Mouse (Mus musculus): ENCODE measurements at regions not wholly inside any gene's neighbourhood (a gene's known extent, or its start where the extent isn't known, plus 50 kb on each side); places are given as distances from the start of the nearest gene placed in this dataset.
"Not testable (repeated sequence)": the region's sequence is repeated elsewhere in the genome, so short reads cannot be mapped to it uniquely, and the experiment has no call there.

DNA sequence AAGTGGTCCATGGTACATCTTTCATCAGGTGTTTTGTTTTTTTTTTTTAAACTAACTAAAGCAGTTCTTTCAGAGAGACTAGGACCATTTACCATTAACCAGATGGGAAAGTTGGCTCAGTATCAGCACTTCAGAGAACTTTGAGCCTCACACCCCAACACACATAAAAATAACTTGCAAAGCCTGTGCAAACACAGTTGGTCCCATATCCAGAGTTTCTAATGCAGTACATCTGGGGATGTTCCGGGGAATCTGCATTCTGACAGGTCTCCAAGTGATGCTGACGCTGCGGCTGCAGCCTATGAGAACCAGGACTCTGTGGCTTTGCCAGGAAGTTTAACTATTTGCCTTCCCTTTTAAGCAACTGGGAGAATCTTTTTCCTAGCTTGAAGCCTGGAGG is 79.9 kb downstream of the Rps12 start:
- 67% methylated on average over 3 of the region's 3 CpGs for WGBS
- H3K4me1 ChIP-seq (ENCODE audit: control insufficient read depth, insufficient read depth, low read length) = no peaks in the 10 kb centered on the region
- TF ChIP-seq POLR2A (IDR thresholded peaks at IDR 0.05; ENCODE audit: insufficient read depth, low read depth, low read length) (no peak), CTCF (IDR thresholded peaks at IDR 0.05; ENCODE audit: insufficient read depth, low read depth, low read length) (no peak)
- no peak overlapping the region for H3K4me3 ChIP-seq (ENCODE audit: insufficient read depth, low read depth, low read length)
- H3K27ac ChIP-seq (ENCODE audit: insufficient read depth, low read depth, low read length) = no peak overlapping the region

DNA sequence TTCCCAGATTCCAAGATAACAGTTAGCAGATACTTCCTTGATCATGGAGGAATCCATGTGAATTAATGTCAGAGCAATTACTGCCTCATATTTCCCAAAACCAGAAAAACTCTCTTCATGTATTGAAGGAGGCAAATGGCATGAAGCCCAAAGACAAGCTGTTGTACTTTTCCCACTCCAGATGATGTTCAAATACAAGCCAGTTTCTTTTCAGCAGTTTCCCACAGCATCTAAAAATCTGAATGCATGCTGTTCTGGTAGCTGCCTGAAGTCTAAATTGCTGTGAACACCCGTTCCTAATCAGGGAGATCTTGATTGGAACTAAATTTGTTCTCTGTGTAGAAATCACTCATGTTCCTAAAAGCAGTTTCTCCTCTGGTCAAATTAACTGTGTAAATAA is 83.0 kb downstream of the Rps12 start:
- no peak overlapping the region for H3K4me3 ChIP-seq (ENCODE audit: insufficient read depth, low read depth, low read length)
- no peak overlapping the region for H3K27ac ChIP-seq (ENCODE audit: insufficient read depth, low read depth, low read length)
- 35% methylated on average over 1 of the region's 1 CpGs for WGBS
- TF ChIP-seq POLR2A (IDR thresholded peaks at IDR 0.05; ENCODE audit: insufficient read depth, low read depth, low read length) = no peak
- no peak for TF ChIP-seq CTCF (IDR thresholded peaks at IDR 0.05; ENCODE audit: insufficient read depth, low read depth, low read length)
- H3K4me1 ChIP-seq (ENCODE audit: control insufficient read depth, insufficient read depth, low read length) = no peaks in the 10 kb centered on the region

DNA sequence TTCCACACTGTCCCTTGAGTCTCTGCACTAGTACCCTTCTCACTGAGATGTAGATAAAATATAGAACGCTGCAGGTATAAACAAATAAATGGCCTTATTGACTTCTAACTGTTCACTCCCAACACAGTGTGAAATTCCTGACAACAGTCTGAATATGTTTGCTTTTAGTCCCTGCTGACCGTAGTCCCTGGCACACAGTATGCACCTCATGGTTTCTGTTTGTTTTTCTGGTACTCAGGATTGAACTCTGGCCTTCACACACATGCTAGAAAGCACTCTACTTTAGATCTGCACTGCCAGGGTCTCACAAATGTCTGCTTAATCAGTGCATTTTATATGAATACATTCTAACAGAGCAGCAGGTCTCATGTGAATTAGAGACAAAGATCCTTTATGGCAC is 95.8 kb downstream of the Rps12 start:
- TF ChIP-seq CTCF (IDR thresholded peaks at IDR 0.05; ENCODE audit: insufficient read depth, low read depth, low read length) = no peak
- TF ChIP-seq POLR2A (IDR thresholded peaks at IDR 0.05; ENCODE audit: insufficient read depth, low read depth, low read length) = no peak
- no peak overlapping the region for H3K27ac ChIP-seq (ENCODE audit: insufficient read depth, low read depth, low read length)
- H3K4me1 ChIP-seq (ENCODE audit: control insufficient read depth, insufficient read depth, low read length) = no peaks in the 10 kb centered on the region
- 87% methylated on average over 2 of the region's 2 CpGs for WGBS
- H3K4me3 ChIP-seq (ENCODE audit: insufficient read depth, low read depth, low read length) = no peak overlapping the region

DNA sequence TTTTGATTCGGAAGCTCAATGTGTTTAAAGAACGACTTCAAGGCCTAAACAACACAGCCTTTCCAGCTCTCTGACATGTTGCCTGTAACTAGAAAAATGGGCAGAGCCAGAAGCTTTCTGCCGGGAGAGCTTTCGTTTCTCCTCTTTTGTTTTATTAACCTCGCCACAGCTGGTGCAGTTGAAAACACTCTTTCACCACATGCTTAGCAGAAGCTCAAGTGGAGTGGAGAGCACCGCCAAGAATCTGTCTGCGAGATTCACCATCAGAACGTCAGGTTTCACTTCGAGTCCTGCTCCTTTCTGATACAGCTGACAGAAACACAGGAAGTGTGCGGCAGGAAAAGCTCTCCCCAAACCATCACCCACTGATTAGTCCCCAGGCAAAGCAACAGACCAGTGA is 100.1 kb downstream of the Rps12 start:
- WGBS = 9% methylated on average over 10 of the region's 10 CpGs
- H3K4me1 ChIP-seq (ENCODE audit: control insufficient read depth, insufficient read depth, low read length) = no peaks in the 10 kb centered on the region
- no peak overlapping the region for H3K27ac ChIP-seq (ENCODE audit: insufficient read depth, low read depth, low read length)
- peak overlapping the region; percentile 4 for H3K4me3 ChIP-seq (ENCODE audit: insufficient read depth, low read depth, low read length)
- TF ChIP-seq CTCF (IDR thresholded peaks at IDR 0.05; ENCODE audit: insufficient read depth, low read depth, low read length) = no peak
- TF ChIP-seq POLR2A (IDR thresholded peaks at IDR 0.05; ENCODE audit: insufficient read depth, low read depth, low read length) = no peak

DNA sequence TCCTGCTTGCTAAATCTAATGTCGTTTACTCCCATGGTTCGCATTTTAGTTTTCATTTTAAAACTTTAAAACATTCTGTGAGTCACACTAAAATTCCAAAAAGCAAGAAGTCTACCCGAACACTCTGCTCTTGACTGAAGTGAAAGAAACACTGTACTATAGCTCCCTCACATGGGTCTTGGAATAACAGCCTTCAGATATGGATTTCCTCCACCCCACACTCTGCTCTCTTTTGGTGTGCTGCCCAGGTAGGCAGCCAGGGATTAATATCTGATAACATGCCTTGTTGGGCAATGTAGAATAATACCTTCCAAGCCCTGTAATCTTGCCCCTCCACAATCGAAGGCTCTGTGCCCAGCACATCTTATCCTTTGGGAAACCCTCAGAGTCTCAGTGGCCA is 104.0 kb downstream of the Rps12 start:
- Histone ChIP-seq H3K4me1 (ENCODE audit: control insufficient read depth, insufficient read depth, low read length) (no peaks in the 10 kb centered on the region), H3K27ac (ENCODE audit: insufficient read depth, low read depth, low read length) (no peak overlapping the region), H3K4me3 (ENCODE audit: insufficient read depth, low read depth, low read length) (no peak overlapping the region)
- 79% methylated on average over 4 of the region's 4 CpGs for WGBS
- TF ChIP-seq CTCF (IDR thresholded peaks at IDR 0.05; ENCODE audit: insufficient read depth, low read depth, low read length) (no peak), POLR2A (IDR thresholded peaks at IDR 0.05; ENCODE audit: insufficient read depth, low read depth, low read length) (no peak)

DNA sequence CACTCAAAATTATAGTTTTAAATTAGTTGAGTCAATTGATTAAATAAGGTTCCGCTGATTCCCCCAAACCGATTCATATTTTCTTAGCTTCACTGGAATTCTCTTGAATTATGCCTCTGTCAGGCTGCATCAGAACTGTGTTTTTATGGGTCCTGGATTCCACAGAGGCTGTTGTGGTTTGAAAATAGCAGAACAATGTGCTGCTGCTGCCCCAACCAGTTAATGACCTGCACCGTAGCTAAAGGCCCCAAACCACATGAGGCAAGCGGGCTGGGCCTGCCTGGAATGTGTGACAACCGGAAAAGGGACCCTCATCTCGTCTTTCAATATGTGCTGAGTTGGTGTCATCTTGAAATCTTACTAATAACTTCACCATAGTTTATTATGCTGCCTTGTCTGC is 111.2 kb downstream of the Rps12 start:
- Histone ChIP-seq H3K27ac (ENCODE audit: insufficient read depth, low read depth, low read length) (no peak overlapping the region), H3K4me3 (ENCODE audit: insufficient read depth, low read depth, low read length) (no peak overlapping the region), H3K4me1 (ENCODE audit: control insufficient read depth, insufficient read depth, low read length) (0 out of 2 replicates have a peak, but pooled peaks cover 2% of the 10 kb centered on the region)
- TF ChIP-seq POLR2A (IDR thresholded peaks at IDR 0.05; ENCODE audit: insufficient read depth, low read depth, low read length) (no peak), CTCF (IDR thresholded peaks at IDR 0.05; ENCODE audit: insufficient read depth, low read depth, low read length) (no peak)
- WGBS = 85% methylated on average over 6 of the region's 6 CpGs

DNA sequence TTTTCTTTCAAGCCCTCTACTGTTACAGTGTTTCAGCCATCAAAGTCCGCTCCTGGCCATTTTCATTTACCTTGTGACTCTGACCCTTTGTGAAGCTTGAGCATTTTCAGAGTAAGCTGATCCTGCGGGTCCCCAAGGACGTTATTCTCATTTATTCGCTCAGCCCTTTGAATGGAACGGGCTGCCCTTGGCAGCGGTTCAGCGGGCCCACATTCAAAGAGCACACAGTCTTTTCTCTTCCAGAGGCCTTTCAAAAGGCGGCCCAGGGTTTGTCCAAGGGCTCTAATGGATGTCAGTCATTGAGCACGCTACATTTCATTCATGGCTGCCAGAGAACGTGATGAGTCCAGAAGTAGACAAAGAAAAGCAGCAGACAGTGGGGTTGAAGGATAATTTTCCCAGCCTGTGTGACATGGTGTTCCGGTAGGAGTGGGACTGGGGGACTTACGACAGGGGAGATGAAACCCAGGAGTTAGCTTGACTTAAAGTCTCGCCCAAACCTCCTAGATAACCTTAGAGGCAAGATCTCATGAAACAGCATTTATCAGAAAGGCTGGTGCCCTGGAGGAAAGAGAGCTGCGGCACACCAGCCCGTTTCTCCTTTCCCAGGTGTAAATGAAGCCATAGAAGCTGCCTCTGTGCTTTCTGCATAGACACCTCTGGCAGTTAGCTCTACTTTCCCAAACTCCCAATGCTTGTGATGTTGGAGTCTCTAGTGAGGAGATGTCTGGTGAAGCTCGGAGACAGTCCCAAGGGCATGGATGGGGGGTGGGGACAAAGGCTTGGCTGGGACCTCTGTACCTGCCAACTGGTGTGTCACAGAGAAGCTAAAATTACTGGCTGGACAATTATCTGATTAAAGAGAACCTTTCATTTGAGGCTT is 112.2 kb downstream of the Rps12 start:
- H3K4me3 ChIP-seq (ENCODE audit: insufficient read depth, low read depth, low read length) = no peak overlapping the region
- WGBS = 32% methylated on average over 16 of the region's 16 CpGs
- H3K4me1 ChIP-seq (ENCODE audit: control insufficient read depth, insufficient read depth, low read length) = 0 out of 2 replicates have a peak, but pooled peaks cover 2% of the 10 kb centered on the region
- H3K27ac ChIP-seq (ENCODE audit: insufficient read depth, low read depth, low read length) = no peak overlapping the region
- TF ChIP-seq CTCF (IDR thresholded peaks at IDR 0.05; ENCODE audit: insufficient read depth, low read depth, low read length) = no peak
- no peak for TF ChIP-seq POLR2A (IDR thresholded peaks at IDR 0.05; ENCODE audit: insufficient read depth, low read depth, low read length)

DNA sequence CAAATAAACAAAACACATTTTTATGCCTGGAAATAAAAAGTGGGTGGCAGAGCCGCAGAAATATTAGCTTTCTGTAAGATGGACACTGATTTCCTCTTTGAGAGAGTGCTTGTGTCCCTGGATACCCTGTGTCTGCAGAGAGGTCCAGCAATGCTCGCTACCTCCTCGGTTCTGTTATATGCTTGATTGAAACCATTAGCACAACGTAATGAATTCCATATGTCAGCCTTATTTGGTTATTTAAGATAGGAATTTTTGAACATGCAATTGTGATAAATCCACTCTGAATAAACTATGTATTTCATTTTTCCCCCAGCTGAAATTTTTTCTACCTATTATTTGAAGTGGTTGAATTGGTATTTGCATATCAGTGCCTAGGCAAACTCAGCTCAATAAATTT is 114.8 kb downstream of the Rps12 start:
- no peak overlapping the region for H3K27ac ChIP-seq (ENCODE audit: insufficient read depth, low read depth, low read length)
- no peak for TF ChIP-seq POLR2A (IDR thresholded peaks at IDR 0.05; ENCODE audit: insufficient read depth, low read depth, low read length)
- no peak for TF ChIP-seq CTCF (IDR thresholded peaks at IDR 0.05; ENCODE audit: insufficient read depth, low read depth, low read length)
- H3K4me3 ChIP-seq (ENCODE audit: insufficient read depth, low read depth, low read length) = no peak overlapping the region
- WGBS = 93% methylated on average over 4 of the region's 4 CpGs
- H3K4me1 ChIP-seq (ENCODE audit: control insufficient read depth, insufficient read depth, low read length) = 0 out of 2 replicates have a peak, but pooled peaks cover 2% of the 10 kb centered on the region

DNA sequence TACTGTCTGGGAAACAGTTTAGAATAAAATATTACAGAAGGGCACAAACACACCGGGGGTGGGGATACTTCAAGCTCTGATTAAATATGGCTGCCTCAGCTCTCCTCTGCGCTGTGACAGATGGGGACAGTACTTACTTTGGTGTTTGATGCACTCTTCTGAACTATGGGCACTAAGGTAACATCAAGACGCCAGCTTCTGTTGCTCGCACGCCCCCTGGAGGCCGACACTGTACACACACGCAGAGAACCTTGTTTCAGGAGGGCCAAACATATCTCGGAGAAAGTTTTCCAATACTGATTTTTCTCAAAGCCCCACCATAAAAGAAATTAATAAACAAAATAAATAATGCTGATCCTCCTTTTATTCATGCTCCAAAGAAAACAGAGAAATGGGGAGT is 115.6 kb downstream of the Rps12 start:
- no peak overlapping the region for H3K4me3 ChIP-seq (ENCODE audit: insufficient read depth, low read depth, low read length)
- 44% methylated on average over 8 of the region's 8 CpGs for WGBS
- no peak for TF ChIP-seq CTCF (IDR thresholded peaks at IDR 0.05; ENCODE audit: insufficient read depth, low read depth, low read length)
- H3K27ac ChIP-seq (ENCODE audit: insufficient read depth, low read depth, low read length) = no peak overlapping the region
- 0 out of 2 replicates have a peak, but pooled peaks cover 2% of the 10 kb centered on the region for H3K4me1 ChIP-seq (ENCODE audit: control insufficient read depth, insufficient read depth, low read length)

DNA sequence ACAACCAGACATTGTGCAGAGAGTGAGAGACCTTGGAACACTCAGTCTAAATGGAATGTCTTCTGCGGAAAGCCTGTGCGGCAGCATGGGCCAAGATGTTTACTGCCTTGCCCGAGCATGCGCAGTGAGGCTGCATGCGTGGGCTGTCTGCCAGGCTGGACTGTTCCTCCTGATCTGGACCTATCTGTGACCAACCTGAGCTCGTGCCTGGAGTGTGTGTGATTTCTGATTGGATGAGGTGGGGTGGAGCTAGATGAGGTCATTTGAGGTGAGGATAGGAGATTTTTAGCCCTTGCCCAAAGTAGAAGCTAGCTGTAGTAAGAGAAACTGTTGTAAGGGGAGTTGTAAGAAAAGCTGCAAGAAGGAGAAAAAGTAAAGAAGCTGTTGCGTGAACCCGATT is 121.2 kb downstream of the Rps12 start:
- not testable (repeated sequence) for H3K4me1 ChIP-seq (ENCODE audit: control insufficient read depth, insufficient read depth, low read length); H3K4me3 ChIP-seq (ENCODE audit: insufficient read depth, low read depth, low read length); H3K27ac ChIP-seq (ENCODE audit: insufficient read depth, low read depth, low read length)
- WGBS = 91% methylated on average over 8 of the region's 8 CpGs

Measured in olfactory bulb, adult 2 months (tissue).